Mouse (Mus musculus) bone marrow, adult 2 months (tissue): ENCODE measurements around the gene Hebp1.

Experiments
- CTCF ChIP-seq: fragments of 200-500 bp; IDR thresholded peaks from 2 replicates; pipeline ENCODE4 v1.5.1; 2011; ENCODE audit warnings: low read length, control low read depth; ENCODE audit not compliant: control insufficient read depth, insufficient read depth
- POLR2A ChIP-seq: fragments of 200-500 bp; IDR thresholded peaks from 2 replicates; pipeline ENCODE4 v1.6.1; 2011; ENCODE audit warnings: low read depth, mild to moderate bottlenecking, control low read depth, low read length, borderline replicate concordance; ENCODE audit not compliant: control insufficient read depth

DNA sequence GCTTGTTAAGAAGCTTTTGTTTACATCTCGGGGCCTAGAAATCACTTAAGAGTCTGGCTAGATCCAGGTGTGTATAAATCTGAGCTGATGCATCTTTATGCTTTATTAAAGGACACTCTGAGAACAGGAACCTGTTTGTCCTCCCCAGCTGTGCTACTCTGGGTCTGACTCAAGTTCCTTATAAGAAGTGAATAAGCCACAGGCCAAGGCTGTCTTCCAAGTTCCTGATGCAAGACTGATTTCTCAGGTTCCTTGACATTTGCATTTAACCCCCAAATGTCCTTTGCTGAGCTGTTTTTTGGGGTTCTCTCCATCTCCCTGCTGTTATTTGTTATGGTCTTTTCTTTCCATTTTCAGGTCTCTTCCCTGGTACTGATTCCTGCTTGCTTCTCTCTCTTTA, 5.9 kb downstream of the Hebp1 start:
- no peak for TF ChIP-seq CTCF
- no peak for TF ChIP-seq POLR2A
